Mouse (Mus musculus) embryonic facial prominence, embryonic 10.5 days (tissue): ENCODE measurements at regions not wholly inside any gene's neighbourhood (a gene's known extent, or its start where the extent isn't known, plus 50 kb on each side); places are given as distances from the start of the nearest gene placed in this dataset.
A peak's percentile ranks its signal among the peaks of the same experiment; 100 is the strongest.

Experiments used
- DNase-seq: peaks from one replicate; pipeline ENCODE4 v3.0.0-alpha.2; 2017; ENCODE audit warnings: low spot score
- H3K27ac ChIP-seq: fragments of 300-500 bp; sonication (generic); replicated peaks from 2 replicates; pipeline ENCODE4 v1.5.1; 2016; ENCODE audit warnings: mild to moderate bottlenecking
- H3K27me3 ChIP-seq: fragments of 300-500 bp; sonication (generic); replicated peaks from 2 replicates; pipeline ENCODE4 v1.6.1; 2016; ENCODE audit warnings: low read depth, mild to moderate bottlenecking; ENCODE audit not compliant: poor library complexity, severe bottlenecking
- H3K36me3 ChIP-seq: fragments of 300-500 bp; sonication (generic); replicated peaks from 2 replicates; pipeline ENCODE4 v1.6.1; 2016; ENCODE audit warnings: mild to moderate bottlenecking, moderate library complexity
- H3K4me1 ChIP-seq: fragments of 300-500 bp; sonication (generic); 2 replicates; pipeline ENCODE4 v1.6.1; 2016
- H3K4me3 ChIP-seq: fragments of 300-500 bp; sonication (generic); 2 replicates; pipeline ENCODE4 v1.5.1; 2016; ENCODE audit warnings: mild to moderate bottlenecking, moderate library complexity
- H3K9me3 ChIP-seq: fragments of 300-500 bp; sonication (generic); 2 replicates; pipeline ENCODE4 v1.6.1; 2016; ENCODE audit warnings: mild to moderate bottlenecking
- WGBS: fragments of 180-500 bp; shearing (Covaris S2); methylation state at CpG from one replicate; pipeline ENCODE4 v1.1.7; 2016; 5-methylcytosine and 5-hydroxymethylcytosine counted together

GRCm38 (mm10) chr5:74121861-74122630 lies 53.8 kb upstream of the Usp46 start:
- no peak overlapping the region for H3K27ac ChIP-seq
- DNase-seq: peak; percentile 50
- 76% methylated on average over 9 of the region's 9 CpGs for WGBS
- H3K36me3 ChIP-seq: no peaks in the 10 kb centered on the region
- H3K4me1 ChIP-seq: peaks cover 17% of the 10 kb centered on the region
- no peaks in the 10 kb centered on the region for H3K27me3 ChIP-seq
- H3K4me3 ChIP-seq: no peak overlapping the region
- H3K9me3 ChIP-seq: 0 out of 2 replicates have a peak, but pooled peaks cover 7% of the 10 kb centered on the region

- Histone ChIP-seq H3K4me3 (peak overlapping the region; percentile 39), H3K27me3 (no peaks in the 10 kb centered on the region), H3K4me1 (peaks cover 14% of the 10 kb centered on the region), H3K27ac (peak overlapping the region; percentile 76), H3K36me3 (no peaks in the 10 kb centered on the region), H3K9me3 (0 out of 2 replicates have a peak, but pooled peaks cover 7% of the 10 kb centered on the region)
- 62% methylated on average over 32 of the region's 32 CpGs for WGBS
- DNase-seq: peak; percentile 77
Observed at GRCm38 (mm10) chr5:74126015-74126896, 58.0 kb upstream of the Usp46 start.

- H3K9me3 ChIP-seq: 0 out of 2 replicates have a peak, but pooled peaks cover 7% of the 10 kb centered on the region
- H3K4me1 ChIP-seq: peaks cover 10% of the 10 kb centered on the region
- H3K36me3 ChIP-seq: no peaks in the 10 kb centered on the region
- no peak overlapping the region for H3K4me3 ChIP-seq
- no peaks in the 10 kb centered on the region for H3K27me3 ChIP-seq
- no peak for DNase-seq
- H3K27ac ChIP-seq: no peak overlapping the region
- WGBS: 87% methylated on average over 6 of the region's 6 CpGs
Observed at GRCm38 (mm10) chr5:74127518-74127917, 59.3 kb upstream of the Usp46 start.

GRCm38 (mm10) chr5:74129636-74130035 lies 61.4 kb upstream of the Usp46 start:
- Histone ChIP-seq H3K27me3 (no peaks in the 10 kb centered on the region), H3K27ac (no peak overlapping the region), H3K9me3 (0 out of 2 replicates have a peak, but pooled peaks cover 7% of the 10 kb centered on the region), H3K4me3 (no peak overlapping the region), H3K36me3 (no peaks in the 10 kb centered on the region), H3K4me1 (peaks cover 12% of the 10 kb centered on the region)
- no peak for DNase-seq

GRCm38 (mm10) chr5:74132671-74133070 lies 62.4 kb upstream of the Rasl11b start:
- no peaks in the 10 kb centered on the region for H3K36me3 ChIP-seq
- no peak overlapping the region for H3K4me3 ChIP-seq
- H3K4me1 ChIP-seq: peaks cover 26% of the 10 kb centered on the region
- no peak overlapping the region for H3K27ac ChIP-seq
- 70% methylated on average over 8 of the region's 8 CpGs for WGBS
- no peaks in the 10 kb centered on the region for H3K27me3 ChIP-seq
- no peak for DNase-seq
- peaks cover 6% of the 10 kb centered on the region; the same call in 1 of the 2 replicates for H3K9me3 ChIP-seq

- WGBS: 69% methylated on average over 5 of the region's 5 CpGs
- peaks cover 6% of the 10 kb centered on the region; the same call in 1 of the 2 replicates for H3K9me3 ChIP-seq
- no peaks in the 10 kb centered on the region for H3K27me3 ChIP-seq
- H3K27ac ChIP-seq: no peak overlapping the region
- H3K4me3 ChIP-seq: no peak overlapping the region
- H3K4me1 ChIP-seq: peaks cover 28% of the 10 kb centered on the region
- DNase-seq: no peak
- no peaks in the 10 kb centered on the region for H3K36me3 ChIP-seq
Observed at GRCm38 (mm10) chr5:74136377-74136776, 58.7 kb upstream of the Rasl11b start.

GRCm38 (mm10) chr5:74136868-74137439 lies 58.1 kb upstream of the Rasl11b start:
- 49% methylated on average over 5 of the region's 5 CpGs for WGBS
- no peak overlapping the region for H3K27ac ChIP-seq
- DNase-seq: no peak

GRCm38 (mm10) chr5:74143994-74144393 lies 51.1 kb upstream of the Rasl11b start:
- H3K4me1 ChIP-seq: peaks cover 2% of the 10 kb centered on the region; the same call in 1 of the 2 replicates
- no peaks in the 10 kb centered on the region for H3K9me3 ChIP-seq
- no peak overlapping the region for H3K27ac ChIP-seq
- no peak overlapping the region for H3K4me3 ChIP-seq
- 86% methylated on average over 4 of the region's 4 CpGs for WGBS
- no peaks in the 10 kb centered on the region for H3K36me3 ChIP-seq
- DNase-seq: no peak
- H3K27me3 ChIP-seq: no peaks in the 10 kb centered on the region

More at GRCm38 (mm10) chr5:74136868-74137439, 58.1 kb upstream of the Rasl11b start:
- peaks cover 6% of the 10 kb centered on the region; the same call in 1 of the 2 replicates for H3K9me3 ChIP-seq
- H3K27me3 ChIP-seq: no peaks in the 10 kb centered on the region
- H3K4me3 ChIP-seq: no peak overlapping the region
- H3K4me1 ChIP-seq: peaks cover 26% of the 10 kb centered on the region
- H3K36me3 ChIP-seq: no peaks in the 10 kb centered on the region

- DNase-seq: no peak
- Histone ChIP-seq H3K4me1 (peaks cover 2% of the 10 kb centered on the region; the same call in 1 of the 2 replicates), H3K27me3 (no peaks in the 10 kb centered on the region), H3K4me3 (no peak overlapping the region), H3K27ac (no peak overlapping the region), H3K36me3 (no peaks in the 10 kb centered on the region), H3K9me3 (no peaks in the 10 kb centered on the region)
- WGBS: 82% methylated on average over 5 of the region's 5 CpGs
Observed at GRCm38 (mm10) chr5:74144765-74145164, 50.3 kb upstream of the Rasl11b start.
